Mouse (Mus musculus): ENCODE measurements around the gene Bgn.

The Bgn gene

DNA sequence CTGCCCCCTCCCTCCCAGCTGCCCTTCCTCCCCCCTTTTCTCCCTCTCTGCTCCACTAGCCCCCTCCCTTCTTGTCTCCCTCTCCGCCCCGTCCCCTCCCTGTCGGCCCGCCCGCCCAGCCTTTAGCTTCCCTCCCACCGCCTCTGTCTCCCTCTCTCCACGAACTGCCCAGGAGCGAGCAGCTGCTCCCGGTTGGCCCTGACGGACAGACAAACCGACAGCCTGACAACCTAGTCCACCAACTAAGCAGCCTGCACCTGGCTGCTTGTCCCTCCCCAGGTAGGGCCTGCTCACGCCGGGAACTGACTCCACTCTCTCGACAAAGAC lies at the start of gene Bgn:
TSS of gene Bgn (plus strand) at position 119 of the 327 bp plus-strand sequence.
- no peak for DNase-seq (ENCODE audit: low read depth, low spot score)

DNA sequence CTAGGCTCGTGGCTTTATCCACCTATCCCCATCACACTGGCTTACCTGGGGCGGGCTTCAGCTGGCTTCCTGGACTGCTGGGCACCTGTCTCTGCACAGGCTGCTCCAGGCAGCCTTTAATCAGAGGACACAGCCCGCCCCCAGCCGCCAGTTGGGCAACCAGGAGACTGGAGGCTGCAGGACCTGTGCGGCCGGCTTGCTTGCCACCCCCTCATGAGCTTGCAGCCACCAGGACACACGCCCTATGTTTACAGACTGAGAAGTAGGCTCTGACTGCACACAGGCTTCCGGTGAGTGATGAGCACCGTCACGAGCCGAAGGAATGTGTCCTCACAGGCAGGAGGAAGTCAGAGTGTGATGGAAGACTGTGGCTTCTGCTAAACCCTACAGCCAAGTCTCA lies 48.1 kb upstream of the Bgn start, which contains the start of gene Trex2:
TSS of gene Trex2 (minus strand) at position 93 of the 400 bp plus-strand sequence.
- no peak for DNase-seq (ENCODE audit: low read depth, low spot score)

DNA sequence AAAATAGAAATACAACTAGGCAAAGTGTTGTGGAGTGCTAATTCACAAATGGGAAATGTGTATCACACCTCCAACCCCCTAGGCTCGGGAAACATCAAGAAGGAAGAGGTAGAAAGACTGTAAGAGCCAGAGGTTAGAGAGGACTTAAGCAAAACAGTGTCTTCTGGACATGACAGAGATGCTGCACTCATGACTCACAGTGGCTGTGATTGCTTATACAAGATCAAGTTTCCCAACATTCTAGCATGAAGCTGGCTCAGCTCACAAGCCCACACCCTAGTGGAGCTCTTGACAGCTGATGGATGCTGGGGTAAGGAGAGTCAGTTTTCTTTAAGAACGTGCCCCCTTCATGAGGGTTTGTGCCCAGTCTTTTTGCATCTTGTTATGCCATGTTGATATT lies 42.0 kb upstream of the Bgn start:
- no peak for DNase-seq (ENCODE audit: low read depth, low spot score)

DNA sequence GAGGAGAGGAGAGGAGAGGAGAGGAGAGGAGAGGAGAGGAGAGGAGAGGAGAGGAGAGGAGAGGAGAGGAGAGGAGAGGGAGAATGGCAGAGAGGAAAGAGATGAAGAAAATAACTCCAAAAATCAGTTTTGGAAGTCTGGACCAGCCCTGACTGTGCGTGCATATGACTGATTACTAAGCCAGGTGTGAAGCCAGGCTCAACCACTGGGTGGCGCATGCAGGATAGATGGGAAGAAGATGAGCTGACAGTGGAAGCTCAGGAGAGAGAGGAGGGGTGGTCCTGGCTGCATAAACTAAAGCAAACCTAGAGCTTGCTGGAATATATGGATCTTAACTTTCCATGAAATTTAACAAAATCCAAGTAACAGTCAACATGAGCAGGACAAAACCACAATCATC lies 31.5 kb upstream of the Bgn start:
- peak; percentile 32 for DNase-seq (ENCODE audit: low read depth, low spot score)

DNA sequence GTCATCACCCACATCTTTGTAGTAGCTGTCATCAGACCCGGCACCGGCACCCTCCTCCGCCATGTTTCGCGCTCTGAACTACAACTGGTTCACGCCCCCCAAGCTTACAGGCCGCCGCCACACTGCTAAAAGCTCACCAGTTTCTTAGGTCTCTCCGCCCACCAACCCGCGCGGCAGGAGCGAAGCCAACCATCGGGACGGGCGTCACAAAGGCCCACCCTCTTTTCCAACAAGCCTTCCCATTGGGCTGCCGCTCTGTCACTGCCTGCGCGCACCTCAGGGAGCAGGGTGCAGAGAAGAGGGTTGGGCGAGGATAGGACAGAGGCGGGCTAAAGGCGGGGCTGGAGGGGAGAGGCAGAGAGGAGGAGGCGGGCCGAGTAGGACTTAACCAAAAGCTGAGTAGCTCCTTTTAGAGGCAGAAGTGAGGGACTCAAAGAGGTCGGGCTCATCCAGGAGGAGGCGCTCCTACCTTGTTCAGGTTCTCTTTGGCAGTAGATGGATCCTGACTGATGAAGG lies 24.5 kb upstream of the Bgn start, which contains the start of gene Haus7:
TSS of gene Haus7 (minus strand) at position 168 of the 516 bp plus-strand sequence.
- DNase-seq (ENCODE audit: low read depth, low spot score), result peak; percentile 96

DNA sequence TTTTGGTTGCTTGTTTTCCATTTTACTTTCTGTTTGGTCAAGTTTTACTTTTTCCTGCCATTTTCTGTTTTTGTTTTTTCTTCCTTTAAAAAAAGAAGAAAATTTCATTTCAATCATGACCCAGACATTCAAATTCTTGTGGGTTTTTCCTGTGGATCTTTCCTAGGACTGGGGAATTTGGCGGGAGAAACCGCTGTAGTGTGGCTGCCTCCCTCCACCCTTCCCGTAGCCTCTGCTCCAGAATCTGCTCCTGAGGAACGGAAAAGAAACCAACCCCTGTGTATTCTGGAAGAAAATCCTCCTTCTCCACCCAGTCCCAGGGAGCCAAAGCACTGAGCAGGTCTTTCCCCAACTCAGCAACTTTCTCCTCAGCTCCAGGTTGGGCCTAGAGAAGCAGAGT lies 22.6 kb upstream of the Bgn start:
- no peak for DNase-seq (ENCODE audit: low read depth, low spot score)

DNA sequence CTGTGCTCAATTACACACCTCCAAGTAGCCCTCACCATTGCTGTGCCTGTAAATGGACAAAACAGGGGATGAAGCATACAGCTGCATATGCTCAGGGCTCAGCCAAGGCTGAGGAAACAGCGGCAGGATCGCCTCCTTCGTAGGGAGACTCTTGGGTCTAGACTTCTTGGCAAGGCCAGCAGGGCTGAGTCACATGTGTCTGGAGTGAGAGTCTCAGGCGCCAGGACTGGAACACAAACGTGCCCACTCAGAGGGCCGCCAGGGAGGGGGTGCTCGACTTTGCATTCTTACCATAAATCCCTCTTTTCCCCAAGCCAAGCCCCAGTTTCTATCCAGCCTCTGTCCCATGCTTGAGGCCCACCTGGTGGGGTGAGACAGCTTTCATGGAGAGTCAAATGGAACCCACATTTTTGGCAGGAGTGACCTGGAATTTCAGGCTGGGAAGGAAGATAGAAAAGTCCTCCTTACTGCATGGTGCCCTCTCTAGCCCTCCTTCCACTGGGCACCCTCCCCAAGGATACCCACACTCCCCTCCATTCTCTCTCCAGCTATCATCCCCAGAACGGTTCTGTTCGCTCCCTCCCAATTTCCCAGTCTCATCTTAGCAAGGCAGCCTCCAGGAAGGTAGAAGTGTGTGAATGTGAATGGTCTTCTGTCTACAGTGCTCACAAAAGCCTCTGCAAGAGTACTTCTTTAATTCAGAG lies 17.8 kb upstream of the Bgn start:
- no peak for DNase-seq (ENCODE audit: low read depth, low spot score)

DNA sequence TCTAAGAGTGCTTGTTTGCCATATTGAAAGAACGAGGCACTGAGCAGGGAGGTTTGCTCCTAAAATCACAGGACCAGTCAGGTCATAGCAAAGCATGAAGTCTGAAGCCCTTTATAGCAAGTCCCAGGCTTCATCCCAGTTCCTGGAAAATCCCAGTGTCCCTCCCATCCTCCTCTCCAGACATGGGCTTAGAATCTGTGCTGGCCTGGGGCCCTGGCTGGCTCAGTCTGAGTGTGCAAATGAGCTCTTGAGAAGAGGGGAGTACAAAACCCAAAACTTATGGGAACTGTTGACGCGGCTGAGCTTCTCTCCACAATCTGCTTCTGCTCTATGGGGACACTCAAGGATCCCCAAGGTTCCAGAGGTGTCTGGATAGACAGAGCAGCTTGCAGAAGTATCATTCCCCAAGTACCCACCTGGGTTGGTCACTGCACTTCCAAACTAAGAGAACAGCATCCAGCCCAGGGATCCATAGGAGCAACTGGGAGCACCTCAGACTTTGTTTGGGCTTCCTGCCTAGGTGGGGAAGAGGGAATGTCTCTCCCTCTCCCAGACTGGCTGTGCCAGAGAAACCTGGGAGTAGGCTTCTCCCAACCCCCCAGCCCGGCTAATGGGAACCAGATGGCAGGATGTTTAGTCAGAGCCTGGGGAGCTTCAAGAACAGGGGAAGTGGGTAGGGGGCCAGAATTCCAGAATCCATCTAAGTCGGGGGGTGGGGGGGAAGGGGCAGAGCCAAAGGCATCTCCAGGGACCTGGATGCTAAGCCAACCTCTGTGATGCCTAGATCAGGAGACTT lies 15.8 kb upstream of the Bgn start:
- no peak for DNase-seq (ENCODE audit: low read depth, low spot score)

DNA sequence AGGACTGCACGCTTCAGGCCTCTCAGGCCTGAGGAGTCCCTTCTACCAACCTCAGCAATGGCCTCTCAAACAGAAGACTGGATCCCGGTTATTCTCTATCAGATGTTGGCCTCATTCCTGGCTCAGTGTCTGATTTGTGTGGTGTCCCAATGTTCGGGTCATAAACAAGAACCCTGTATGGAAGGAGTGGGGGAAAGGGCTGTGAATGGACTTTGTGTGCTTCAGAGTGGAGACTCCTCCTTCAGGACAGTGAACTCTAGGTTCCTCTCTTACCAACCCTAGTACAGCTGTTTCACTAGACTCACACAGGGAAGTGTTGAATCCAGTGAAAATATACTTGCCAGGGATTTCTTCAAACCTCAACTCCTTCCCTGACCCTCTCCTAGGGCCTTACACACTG lies 15.1 kb upstream of the Bgn start:
- DNase-seq (ENCODE audit: low read depth, low spot score), result no peak

DNA sequence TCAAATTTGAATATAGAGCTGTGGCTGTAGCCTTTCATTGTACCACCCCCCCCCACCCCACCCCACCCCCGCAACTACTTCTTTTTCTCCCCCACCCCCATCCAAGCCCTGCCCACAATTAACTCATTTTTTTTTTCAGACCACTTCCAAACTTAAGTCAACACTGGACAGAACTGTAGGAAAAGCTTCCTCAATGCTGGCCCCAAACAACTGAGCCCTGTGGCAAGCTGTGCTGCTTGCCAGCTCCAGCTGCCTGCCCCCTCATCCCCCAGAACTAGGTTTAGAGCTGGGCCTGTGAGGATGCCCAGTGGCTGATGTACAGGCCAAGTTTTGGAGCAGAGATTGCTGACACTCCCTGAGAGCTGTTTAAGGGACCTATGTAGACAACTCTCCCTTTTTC lies 14.7 kb upstream of the Bgn start:
- no peak for DNase-seq (ENCODE audit: low read depth, low spot score)

DNA sequence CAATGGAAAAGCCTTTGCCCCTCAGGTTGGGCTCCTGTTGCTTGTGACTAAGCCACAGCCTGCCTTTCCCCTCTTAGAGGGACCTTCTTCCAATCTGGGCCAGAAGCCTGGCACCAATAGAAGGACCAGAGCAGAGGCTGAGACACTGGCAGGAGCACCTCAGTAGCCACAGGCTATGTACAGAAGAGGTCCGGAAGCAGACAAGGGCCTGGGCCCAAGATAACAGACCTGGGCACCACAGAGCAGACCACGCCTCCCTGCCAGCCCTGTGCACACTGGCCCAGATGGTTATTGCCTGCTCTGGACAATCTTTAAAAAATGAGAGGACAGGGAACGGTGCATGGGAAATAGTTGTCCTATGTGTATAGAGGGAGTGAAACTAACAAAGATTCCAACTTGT lies 11.6 kb upstream of the Bgn start:
- no peak for DNase-seq (ENCODE audit: low read depth, low spot score)

DNA sequence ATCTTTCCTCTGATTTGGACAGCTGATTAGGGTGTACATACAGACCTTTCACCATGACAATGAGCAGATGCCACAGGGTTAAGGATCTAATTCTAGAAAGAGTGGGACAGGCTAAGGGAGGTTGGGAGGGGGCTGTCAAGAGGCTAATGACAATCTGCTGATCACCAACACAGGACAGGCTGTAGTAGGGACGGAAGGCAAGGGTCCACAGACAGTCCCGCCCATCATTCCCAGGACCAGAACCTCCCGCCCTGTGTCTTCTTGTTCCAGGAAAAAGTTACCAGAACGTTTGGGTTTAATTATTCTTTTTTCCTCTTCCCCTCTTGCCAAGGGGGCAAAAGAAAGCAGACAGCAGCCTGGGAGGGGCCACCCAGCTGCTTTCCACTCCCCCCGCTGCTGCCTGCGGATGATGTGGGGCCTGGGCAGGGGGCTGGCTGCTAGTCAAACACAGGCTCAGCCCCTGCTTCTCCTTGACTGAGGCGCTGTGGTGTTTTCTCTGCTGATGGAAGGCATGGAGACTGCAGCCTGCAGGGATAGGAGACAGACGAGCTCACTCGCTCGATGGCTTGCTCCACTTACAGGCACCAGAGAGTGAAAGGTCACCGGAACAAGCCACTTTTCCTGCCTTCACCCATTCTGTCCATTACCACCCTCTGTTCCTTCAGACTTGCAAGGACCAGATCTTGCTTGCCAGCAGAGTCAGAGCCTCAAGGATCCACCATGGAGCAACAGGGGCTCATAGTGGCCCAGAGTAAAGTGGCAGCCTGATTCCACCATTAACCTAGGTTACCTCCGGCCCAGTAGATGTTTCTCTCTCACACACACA lies 8.8 kb upstream of the Bgn start:
- DNase-seq (ENCODE audit: low read depth, low spot score), result no peak

DNA sequence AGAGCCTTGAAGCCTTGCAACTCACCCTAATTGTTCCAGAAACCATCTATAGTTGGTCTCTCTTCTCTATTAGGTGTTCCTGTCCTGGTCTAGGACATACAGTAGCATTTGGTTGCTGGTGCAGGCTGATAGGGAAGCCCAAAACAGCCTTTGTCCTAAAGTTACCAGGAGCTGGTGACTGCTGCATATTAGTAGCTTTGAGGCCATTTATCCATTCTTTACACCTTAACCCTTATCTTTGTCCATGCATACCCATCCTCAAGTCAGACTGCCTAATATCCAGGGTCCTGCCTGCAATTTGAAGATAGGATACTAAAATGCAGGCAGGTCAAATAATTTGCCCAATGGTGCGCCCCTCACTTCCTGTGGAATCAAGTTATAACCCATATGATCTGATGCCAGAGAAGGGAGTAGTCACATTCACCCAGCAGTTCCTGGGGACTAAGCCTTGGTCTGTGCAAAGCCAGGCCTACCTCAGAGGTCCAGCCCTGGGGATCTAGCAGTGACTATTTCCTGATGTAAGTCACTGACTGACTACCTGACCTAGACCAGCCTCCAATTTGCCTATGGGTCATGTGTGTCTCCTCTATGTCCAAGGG lies 7.6 kb upstream of the Bgn start:
- no peak for DNase-seq (ENCODE audit: low read depth, low spot score)

DNA sequence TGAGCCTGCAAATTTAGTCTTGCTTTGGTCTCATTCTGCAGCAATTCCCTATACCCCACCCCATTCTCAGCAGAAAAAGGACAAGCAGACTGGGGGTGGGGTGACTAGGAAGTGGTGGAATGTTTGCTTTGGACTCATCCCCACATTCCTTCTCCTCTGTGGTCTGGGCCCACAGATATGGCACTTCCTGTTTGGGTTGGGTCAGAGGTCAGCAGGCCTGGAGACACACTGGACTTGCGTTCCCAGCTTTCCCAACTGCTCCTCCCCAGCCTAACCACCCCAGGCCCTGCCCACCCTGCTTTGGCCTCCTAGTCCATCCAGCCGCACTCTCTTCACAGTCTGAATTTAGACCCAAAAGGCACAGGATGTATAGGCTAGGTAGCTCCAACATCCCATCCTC lies 6.8 kb upstream of the Bgn start:
- no peak for DNase-seq (ENCODE audit: low read depth, low spot score)

DNA sequence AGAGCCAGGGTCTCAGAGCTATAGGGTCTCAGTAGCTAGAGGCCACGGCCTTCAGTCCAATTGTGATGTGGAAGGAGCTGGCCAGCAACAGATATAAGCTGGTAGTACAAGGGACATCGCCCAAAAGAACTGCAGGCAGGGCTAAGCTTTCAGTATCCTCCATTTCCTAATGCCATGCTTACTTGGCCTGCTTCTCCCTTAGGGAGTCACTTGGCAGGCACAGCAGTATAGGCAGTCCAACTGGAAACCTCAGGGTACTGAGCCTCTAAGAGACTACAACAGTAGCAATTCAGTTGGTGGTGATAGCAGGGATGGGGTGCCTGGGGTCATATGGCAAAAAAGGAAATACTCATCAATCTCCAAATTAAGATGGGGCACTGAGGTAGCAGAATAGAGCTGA lies 5.9 kb upstream of the Bgn start:
- no peak for DNase-seq (ENCODE audit: low read depth, low spot score)

DNA sequence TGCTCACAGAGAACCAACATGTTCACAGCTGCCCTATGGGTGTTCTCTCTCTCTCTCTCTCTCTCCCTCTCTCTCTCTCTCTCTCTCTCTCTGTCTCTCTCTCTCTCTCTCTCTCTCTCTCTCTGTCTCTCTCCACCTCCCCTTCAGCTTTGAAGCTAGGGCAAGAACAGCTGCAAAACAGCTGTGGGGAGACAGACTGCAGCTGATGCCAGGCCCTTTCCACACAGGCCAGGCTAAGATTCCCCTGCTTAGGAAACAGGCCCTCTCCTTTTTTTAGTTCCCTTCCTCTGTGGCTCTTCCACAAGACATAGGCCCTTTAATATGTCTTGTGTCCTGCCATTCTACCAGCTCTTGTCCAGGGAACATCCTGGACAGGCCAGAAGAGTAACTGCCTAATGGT lies 3.7 kb upstream of the Bgn start:
- no peak for DNase-seq (ENCODE audit: low read depth, low spot score)

DNA sequence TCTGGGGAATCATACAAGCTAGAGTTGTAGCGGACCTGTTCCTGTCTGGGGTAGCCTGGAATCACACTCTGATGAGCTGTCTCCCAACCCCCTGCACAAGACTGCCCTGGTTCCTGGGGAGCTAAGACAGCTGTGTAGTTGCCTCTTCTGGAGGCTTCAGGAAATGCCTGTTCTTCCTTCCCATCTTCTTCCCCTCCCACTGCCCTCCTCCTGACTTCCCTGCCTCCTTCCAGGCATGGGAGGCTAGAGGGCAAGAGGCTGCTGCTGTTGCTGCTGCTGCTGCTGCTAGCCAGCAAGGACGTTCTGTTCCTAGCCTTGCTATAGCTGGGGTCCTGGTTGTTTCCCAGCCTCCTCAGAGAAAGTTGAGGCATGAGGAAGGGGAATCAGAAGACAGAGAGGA lies 3.1 kb upstream of the Bgn start:
- DNase-seq (ENCODE audit: low read depth, low spot score), result no peak

DNA sequence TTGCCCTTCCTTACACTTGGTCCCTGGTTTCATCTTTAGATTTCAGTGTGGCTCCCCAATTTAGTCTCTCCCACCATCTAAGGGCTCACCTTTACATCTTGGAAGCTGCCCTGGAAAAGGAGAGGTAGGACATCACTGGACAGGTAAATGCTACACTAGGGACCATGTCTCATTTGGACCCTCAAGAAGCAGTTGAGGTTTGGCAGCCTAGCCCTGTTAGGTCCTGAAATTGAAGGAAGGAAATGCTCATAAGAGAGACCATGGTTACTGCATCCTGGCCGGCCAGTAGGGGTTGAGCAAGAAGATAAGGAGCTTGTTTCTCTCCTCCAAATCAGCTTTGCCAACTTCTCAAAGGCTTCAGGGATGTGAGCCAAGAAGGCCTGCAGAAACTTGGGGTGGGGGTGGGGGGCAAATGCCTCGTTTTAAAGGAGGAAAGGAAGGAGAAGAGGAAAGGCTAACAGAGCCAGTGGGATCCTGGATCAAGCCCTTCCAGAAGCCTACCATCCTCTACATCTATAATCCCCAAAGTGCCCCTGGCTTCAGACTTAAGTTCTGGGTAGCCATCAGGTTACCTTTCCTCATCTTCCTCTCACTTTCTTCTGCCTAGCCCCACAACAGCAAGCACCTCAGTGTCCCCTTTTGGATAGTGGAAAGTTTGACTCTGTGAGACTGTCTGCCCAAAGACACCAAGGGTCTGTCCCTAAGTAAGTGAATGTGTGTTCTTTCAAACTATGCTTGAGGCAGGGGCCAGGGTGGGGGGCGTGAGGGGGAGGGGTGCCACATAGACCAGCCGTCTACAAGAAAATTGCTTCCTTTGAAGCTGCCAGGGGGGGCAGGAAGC lies 539 bp upstream of the Bgn start:
- DNase-seq (ENCODE audit: low read depth, low spot score), result no peak

DNA sequence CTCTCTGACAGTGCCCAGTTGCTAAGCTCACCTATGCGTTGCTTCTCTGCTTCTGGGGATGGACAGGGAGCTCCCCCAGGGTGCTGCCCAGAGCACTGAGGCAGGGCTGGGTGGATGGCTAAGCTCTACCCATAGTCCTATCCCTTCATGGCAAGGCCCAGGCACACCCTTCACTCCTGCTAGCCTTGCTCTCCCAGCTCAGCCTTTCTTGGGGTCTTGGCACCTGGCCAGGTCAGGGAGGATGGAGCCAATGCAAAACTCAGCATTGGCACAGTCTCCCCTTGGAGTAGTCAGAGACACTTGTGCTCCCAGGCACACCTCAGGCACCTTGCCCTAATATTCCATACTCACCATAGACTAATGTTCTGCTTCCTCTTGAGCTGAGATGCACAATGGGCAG lies 674 bp downstream of the Bgn start:
- DNase-seq (ENCODE audit: low read depth, low spot score), result no peak

DNA sequence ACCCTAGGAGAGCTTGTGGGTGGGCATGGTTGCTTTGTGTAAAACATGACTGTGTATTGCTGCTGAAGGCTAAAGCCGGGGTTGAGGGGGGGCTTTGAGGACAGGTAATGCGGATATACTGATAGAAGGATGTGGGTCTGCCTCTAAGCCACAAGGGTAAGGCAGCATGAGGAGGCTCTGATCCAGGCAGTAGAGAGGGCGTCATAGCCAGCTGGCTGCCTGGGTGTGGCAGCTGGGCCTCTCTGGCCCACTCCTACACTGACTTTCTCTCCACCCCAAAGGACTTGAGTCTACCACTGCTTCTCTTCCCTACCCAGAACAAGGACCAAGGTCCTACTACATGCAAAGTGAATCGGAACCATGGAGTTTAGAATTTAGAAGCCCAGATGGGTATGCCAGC lies 1.5 kb downstream of the Bgn start:
- DNase-seq (ENCODE audit: low read depth, low spot score), result no peak

DNA sequence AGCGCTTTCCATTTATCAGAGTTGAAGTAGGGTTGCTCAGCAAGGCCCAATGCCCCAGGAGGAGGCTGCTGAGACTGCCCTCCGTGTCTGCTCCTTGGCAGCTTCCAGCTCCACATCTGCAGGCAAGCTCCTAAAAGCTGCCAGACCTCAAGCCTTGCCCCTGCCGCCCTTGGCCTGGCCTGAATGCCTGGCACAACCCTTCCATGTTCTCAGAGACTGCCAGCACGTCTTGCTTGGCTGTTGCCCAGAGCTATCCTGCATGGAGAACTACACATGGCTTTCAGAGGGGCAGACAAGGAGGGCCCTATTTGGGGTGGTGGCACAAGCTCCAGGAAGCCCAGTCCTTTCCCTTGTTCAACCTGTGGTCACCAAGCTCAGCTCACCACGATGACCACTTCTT lies 3.5 kb downstream of the Bgn start:
- DNase-seq (ENCODE audit: low read depth, low spot score), result no peak

Measured in CD4-positive helper T cell, adult 2 months (primary cell).